Mouse (Mus musculus): ENCODE results near the gene Serinc2.

GRCm38 (mm10) chr4:130252441-130253157, 26.4 kb downstream of the Serinc2 start:
- TF ChIP-seq CTCF (IDR thresholded peaks at IDR 0.05; ENCODE audit: insufficient read depth, low read length) (no peak), POLR2A (IDR thresholded peaks at IDR 0.05; ENCODE audit: borderline replicate concordance, extremely low read depth, low read depth, low read length) (no peak)
